Mouse (Mus musculus) CH12.LX (cell line): ENCODE measurements around the gene Samd4b. TPM values are rescaled to one million over a fixed set of nuclear protein-coding genes. Genes with fewer than 3 reads are reported as not detected.

Experiments used
- DNase-seq: peaks from one replicate; pipeline ENCODE4 v3.0.0-alpha.2; 2013; ENCODE audit errors: extremely low read depth
- H3K27ac ChIP-seq: 2 replicates; pipeline ENCODE4 v1.5.1; 2012; ENCODE audit warnings: low read depth, mild to moderate bottlenecking, control low read depth, moderate library complexity; ENCODE audit not compliant: insufficient read depth
- H3K27me3 ChIP-seq: replicated peaks from 2 replicates; pipeline ENCODE3; 2012; ENCODE audit warnings: inconsistent platforms
- H3K36me3 ChIP-seq, 2 experiments: replicated peaks in 1 of 2; 2 replicates each; pipeline versions ENCODE3 to v1.6.1; 2012; ENCODE audit warnings: inconsistent platforms in 1 of 2, low read length in 1 of 2, mild to moderate bottlenecking in 1 of 2, mixed read lengths in 1 of 2, moderate library complexity in 1 of 2; ENCODE audit not compliant: control insufficient read depth in 1 of 2, insufficient read depth in 1 of 2
- H3K4me1 ChIP-seq, 2 experiments: 2 replicates each; pipeline ENCODE4 v1.6.1; 2012; ENCODE audit warnings: inconsistent platforms in 1 of 2, moderate library complexity in 1 of 2; ENCODE audit not compliant: insufficient read depth in 2 of 2, control insufficient read depth in 1 of 2
- H3K4me2 ChIP-seq: 2 replicates; pipeline ENCODE4 v1.6.1; 2012; ENCODE audit warnings: low read depth, mild to moderate bottlenecking, control low read depth; ENCODE audit not compliant: poor library complexity, insufficient read depth, severe bottlenecking
- H3K4me3 ChIP-seq, 3 experiments: fragments of 150-350 bp in 1 of 3; sonication (generic) in 1 of 3; replicated peaks in 1 of 3; 2 replicates each; pipeline versions ENCODE3 to v1.5.1; 2011 to 2012; ENCODE audit warnings: low read depth in 2 of 3, low read length in 2 of 3, mild to moderate bottlenecking in 2 of 3, moderate library complexity in 2 of 3, control low read depth in 1 of 3, improper control_type of control experiment in 1 of 3, inconsistent platforms in 1 of 3, mixed read lengths in 1 of 3; ENCODE audit not compliant: poor library complexity in 1 of 3
- H3K79me2 ChIP-seq: replicated peaks from 2 replicates; pipeline ENCODE4 v1.6.1; 2012; ENCODE audit warnings: mild to moderate bottlenecking, moderate library complexity; ENCODE audit not compliant: control insufficient read depth, poor library complexity, insufficient read depth, severe bottlenecking; ENCODE audit errors: extremely low read depth
- H3K9ac ChIP-seq: 2 replicates; pipeline ENCODE4 v1.6.1; 2012; ENCODE audit warnings: low read depth, mild to moderate bottlenecking, control low read depth, moderate library complexity; ENCODE audit not compliant: insufficient read depth
- H3K9me3 ChIP-seq: replicated peaks from 2 replicates; pipeline ENCODE3; 2012; ENCODE audit warnings: low read length, inconsistent platforms, mixed read lengths
- CHD1 ChIP-seq: IDR thresholded peaks from 2 replicates; pipeline ENCODE4 v1.6.1; 2012; ENCODE audit warnings: low read depth, low read length, improper control_type of control experiment, inconsistent platforms
- CTCF ChIP-seq, 2 experiments: IDR thresholded peaks in 1 of 2; conservative IDR thresholded peaks in 1 of 2; 2 replicates each; pipeline ENCODE4 v1.5.1; 2011 to 2012; ENCODE audit warnings: low read depth in 2 of 2, low read length in 2 of 2, improper control_type of control experiment in 1 of 2, inconsistent platforms in 1 of 2, mild to moderate bottlenecking in 1 of 2, moderate library complexity in 1 of 2
- ELF1 ChIP-seq: IDR thresholded peaks from 2 replicates; pipeline ENCODE4 v1.6.1; 2014; ENCODE audit warnings: low read depth, mild to moderate bottlenecking, inconsistent platforms, low read length, improper control_type of control experiment
- GABPA ChIP-seq: IDR thresholded peaks from 2 replicates; pipeline ENCODE4 v1.6.1; 2012; ENCODE audit warnings: low read depth, low read length, improper control_type of control experiment, inconsistent platforms; ENCODE audit not compliant: insufficient replicate concordance
- HCFC1 ChIP-seq: IDR thresholded peaks from 2 replicates; pipeline ENCODE4 v1.6.1; 2012; ENCODE audit warnings: low read depth, mild to moderate bottlenecking, inconsistent platforms, low read length, improper control_type of control experiment
- JUN ChIP-seq: IDR thresholded peaks from 2 replicates; pipeline ENCODE4 v1.6.1; 2011; ENCODE audit warnings: low read depth, mild to moderate bottlenecking, low read length, improper control_type of control experiment, moderate library complexity; ENCODE audit not compliant: insufficient read depth
- JUND ChIP-seq: conservative IDR thresholded peaks from 2 replicates; pipeline ENCODE4 v1.6.1; 2011; ENCODE audit warnings: low read depth, low read length, improper control_type of control experiment
- MAX ChIP-seq: IDR thresholded peaks from 2 replicates; pipeline ENCODE4 v1.6.1; 2011; ENCODE audit warnings: low read length, improper control_type of control experiment
- MAZ ChIP-seq: IDR thresholded peaks from 2 replicates; pipeline ENCODE4 v1.6.1; 2012; ENCODE audit warnings: low read depth, mild to moderate bottlenecking, inconsistent platforms, low read length, improper control_type of control experiment, moderate library complexity
- MXI1 ChIP-seq: IDR thresholded peaks from 2 replicates; pipeline ENCODE4 v1.6.1; 2011; ENCODE audit warnings: mild to moderate bottlenecking, low read depth, low read length, improper control_type of control experiment
- MYC ChIP-seq: IDR thresholded peaks from 2 replicates; pipeline ENCODE4 v1.6.1; 2011; ENCODE audit warnings: low read depth, mild to moderate bottlenecking, improper control_type of control experiment, low read length
- NELFE ChIP-seq: IDR thresholded peaks from 2 replicates; pipeline ENCODE4 v1.6.1; 2011; ENCODE audit warnings: low read depth, low read length, improper control_type of control experiment
- NRF1 ChIP-seq: IDR thresholded peaks from 2 replicates; pipeline ENCODE4 v1.6.1; 2014; ENCODE audit warnings: low read depth, mild to moderate bottlenecking, inconsistent platforms, low read length, improper control_type of control experiment, moderate library complexity
- PAX5 ChIP-seq: IDR thresholded peaks from 2 replicates; pipeline ENCODE4 v1.6.1; 2012; ENCODE audit warnings: low read length, inconsistent platforms, mixed read lengths
- POLR2AphosphoS2 ChIP-seq: IDR thresholded peaks from 2 replicates; pipeline ENCODE4 v1.6.1; 2011; ENCODE audit warnings: low read depth, low read length, improper control_type of control experiment
- RAD21 ChIP-seq: IDR thresholded peaks from 2 replicates; pipeline ENCODE4 v1.6.1; 2011; ENCODE audit warnings: low read depth, mild to moderate bottlenecking, low read length, improper control_type of control experiment, moderate library complexity
- RCOR1 ChIP-seq: conservative IDR thresholded peaks from 2 replicates; pipeline ENCODE4 v1.6.1; 2012; ENCODE audit warnings: low read depth, mild to moderate bottlenecking, inconsistent platforms, low read length, improper control_type of control experiment
- SIN3A ChIP-seq: IDR thresholded peaks from 2 replicates; pipeline ENCODE4 v1.6.1; 2012; ENCODE audit warnings: low read length, improper control_type of control experiment, inconsistent platforms
- SMC3 ChIP-seq: IDR thresholded peaks from 2 replicates; pipeline ENCODE4 v1.6.1; 2011; ENCODE audit warnings: low read depth, low read length, improper control_type of control experiment
- TCF12 ChIP-seq: IDR thresholded peaks from 2 replicates; pipeline ENCODE4 v1.6.1; 2014; ENCODE audit warnings: low read depth, mild to moderate bottlenecking, inconsistent platforms, low read length, improper control_type of control experiment
- UBTF ChIP-seq: IDR thresholded peaks from 2 replicates; pipeline ENCODE4 v1.6.1; 2012; ENCODE audit warnings: low read depth, mild to moderate bottlenecking, inconsistent platforms, low read length, improper control_type of control experiment, moderate library complexity
- USF2 ChIP-seq: conservative IDR thresholded peaks from 2 replicates; pipeline ENCODE4 v1.6.1; 2011; ENCODE audit warnings: low read depth, low read length, improper control_type of control experiment
- ZC3H11A ChIP-seq: IDR thresholded peaks from 2 replicates; pipeline ENCODE4 v1.6.1; 2012; ENCODE audit warnings: low read depth, mild to moderate bottlenecking, inconsistent platforms, low read length, improper control_type of control experiment
- ZMIZ1 ChIP-seq: IDR thresholded peaks from 2 replicates; pipeline ENCODE4 v1.6.1; 2012; ENCODE audit warnings: low read depth, mild to moderate bottlenecking, inconsistent platforms, low read length, improper control_type of control experiment
- dilution Hi-C: fragments of 300-500 bp; cut with MboI; formaldehyde crosslinking; loops from 2 replicates; pipeline ENCODE4 v1.14.3; 2020; ENCODE audit warnings: low sequenced_read_pairs; ENCODE audit not compliant: extremely low pct_unique_long_range_greater_than_20kb, extremely low pct_ligation_motif_present
- in situ Hi-C: fragments of 300-500 bp; cut with MboI; formaldehyde crosslinking; loops from 3 replicates; pipeline ENCODE4 v1.14.3; 2019; ENCODE audit warnings: low sequenced_read_pairs, low pct_ligation_motif_present, low pct_unique_long_range_greater_than_20kb, mixed read lengths
- polyA plus RNA-seq: library from polyadenylated mRNA; unstranded; fragments of >175 nt; gene quantifications from 2 replicates; pipeline ENCODE4 v1.2.1, GENCODE M21; 2012; ENCODE audit warnings: low read depth; ENCODE audit not compliant: insufficient read length
- total RNA-seq, 2 experiments: library from RNA; depleted of rRNA; stranded (reverse); fragments of 300-350 nt in 1 of 2; fragments of >200 nt in 1 of 2; gene quantifications; 2 replicates each; pipeline ENCODE4 v1.2.3; 2012 to 2014

Samd4b gene
- total and polyA plus RNA-seq, 3 experiments, result 3.7 to 24.6 (median 10.0) TPM

DNA sequence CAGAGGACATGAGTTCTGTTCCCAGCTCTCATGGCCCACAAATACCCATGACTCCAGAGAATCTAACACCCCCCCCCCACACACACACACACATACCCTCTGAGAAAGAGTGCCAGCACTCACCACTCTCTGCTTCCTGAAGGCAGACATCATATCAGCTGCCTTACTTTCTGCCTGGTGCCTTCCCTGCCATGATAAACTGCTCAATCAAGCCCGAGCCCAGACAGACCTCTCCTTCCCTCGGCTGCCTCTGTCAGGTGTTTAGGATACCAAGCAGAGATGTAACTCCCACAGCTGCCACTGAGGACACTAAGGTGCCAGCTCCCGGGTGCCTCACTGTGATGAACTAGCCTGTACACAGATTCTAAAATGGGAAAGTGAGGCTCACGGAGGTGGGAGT is 13.5 kb downstream of the Samd4b start:
- peaks cover 2 to 50% of the 10 kb centered on the region in 2 experiments; a peak in 3 of 4 replicates for H3K4me1 ChIP-seq
- no peaks in the 10 kb centered on the region for H3K27me3 ChIP-seq
- no peaks in the 10 kb centered on the region for H3K79me2 ChIP-seq
- H3K4me3 ChIP-seq, result no peak overlapping the region
- peaks cover 2% of the 10 kb centered on the region for H3K9me3 ChIP-seq
- DNase-seq, result no peak
- TF ChIP-seq MXI1 (no peak), HCFC1 (no peak), SIN3A (no peak), NRF1 (no peak), JUN (no peak)
- TF ChIP-seq, all 38 proteins: peak for 0
- Histone ChIP-seq H3K36me3 (peaks cover 2 to 47% of the 10 kb centered on the region in 2 experiments), H3K4me2 (no peak overlapping the region), H3K27ac (no peak overlapping the region), H3K9ac (no peak overlapping the region)
- in situ Hi-C loops (no loop called here), dilution Hi-C loops (no loop called here)

DNA sequence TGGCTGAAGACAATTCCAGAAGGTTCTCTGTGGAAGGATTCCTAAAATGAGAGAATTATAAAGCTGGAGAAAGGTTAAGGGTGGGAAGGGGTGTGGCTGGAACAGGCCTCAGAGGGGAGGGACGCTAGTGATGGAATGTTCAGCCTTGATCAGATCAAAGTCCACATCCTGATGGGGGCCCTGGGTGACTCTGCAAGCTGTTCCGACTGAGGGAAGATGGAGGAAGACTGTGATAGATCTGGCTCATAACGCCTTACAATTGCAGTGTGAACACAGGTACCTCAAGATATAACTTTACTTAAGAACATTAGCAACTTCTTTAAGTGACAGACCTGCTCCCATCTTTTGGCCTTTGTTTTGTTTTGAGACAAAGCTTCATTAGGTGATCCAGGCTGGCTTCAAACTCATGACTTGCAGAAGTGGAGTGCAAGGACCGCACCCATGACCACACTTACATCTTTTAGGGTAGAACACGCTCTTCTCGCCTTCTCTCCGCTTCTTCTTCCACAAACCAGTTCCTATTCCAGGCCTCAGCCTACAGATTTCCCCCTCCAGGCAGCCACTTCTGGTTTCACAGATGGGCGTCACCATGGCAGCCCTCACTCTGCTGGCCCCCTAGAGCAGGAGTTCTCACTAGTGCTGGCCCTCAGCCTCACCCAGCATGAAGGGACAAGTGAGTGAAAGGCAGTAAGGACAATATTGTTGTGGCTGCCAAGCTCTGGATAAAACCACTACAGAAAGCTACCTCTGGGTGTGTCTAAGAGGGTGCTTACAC is 14.2 kb downstream of the Samd4b start:
- no peak overlapping the region for H3K27ac ChIP-seq
- dilution Hi-C loops, result no loop called here
- H3K4me1 ChIP-seq, result peaks cover 2 to 49% of the 10 kb centered on the region in 2 experiments
- H3K27me3 ChIP-seq, result no peaks in the 10 kb centered on the region
- no peak overlapping the region for H3K9ac ChIP-seq
- no peak overlapping the region for H3K4me2 ChIP-seq
- H3K9me3 ChIP-seq, result peaks cover 2% of the 10 kb centered on the region
- H3K36me3 ChIP-seq, result peaks cover 3 to 54% of the 10 kb centered on the region in 2 experiments
- in situ Hi-C loops, result no loop called here
- no peak overlapping the region for H3K4me3 ChIP-seq
- TF ChIP-seq UBTF (no peak), MAX (no peak), JUND (no peak), MAZ (no peak), RCOR1 (no peak), NELFE (no peak), MYC (no peak), ZMIZ1 (no peak), TCF12 (no peak), USF2 (no peak), SMC3 (no peak), RAD21 (no peak), ELF1 (no peak), CHD1 (no peak), CTCF (conservative IDR thresholded peaks at IDR 0.05 in 1 of 2, IDR thresholded peaks at IDR 0.05 in 1 of 2; ENCODE audit: low read depth in 2 of 2, low read length in 2 of 2) (no peak), GABPA (no peak), PAX5 (no peak), ZC3H11A (no peak), JUN (no peak), POLR2AphosphoS2 (no peak)
- no peaks in the 10 kb centered on the region for H3K79me2 ChIP-seq
- DNase-seq, result no peak
